Mouse (Mus musculus) layer of hippocampus, adult 2 months (tissue): ENCODE results near the gene Ddr1. TPM values are rescaled to one million over a fixed set of nuclear protein-coding genes. Genes with fewer than 3 reads are reported as not detected.

ENCODE experiments used
- DNase-seq, 2 experiments: peaks; one replicate each; pipeline ENCODE4 v3.0.0; 2022; ENCODE audit warnings: low spot score in 2 of 2
- H3K27ac ChIP-seq: fragments of 200-600 bp; 2 replicates; pipeline ENCODE4 v1.8.1; 2022
- H3K4me3 ChIP-seq: fragments of 200-600 bp; 2 replicates; pipeline ENCODE4 v1.8.1; 2022; ENCODE audit warnings: mild to moderate bottlenecking
- CTCF ChIP-seq: fragments of 200-600 bp; conservative IDR thresholded peaks from 2 replicates; pipeline ENCODE4 v1.8.1; 2022; ENCODE audit warnings: antibody characterized with exemption, mild to moderate bottlenecking, moderate library complexity
- total RNA-seq, 2 experiments: library from RNA; stranded (reverse); gene quantifications; 2 replicates each; pipeline ENCODE4 v1.2.3; 2021

The Ddr1 gene
- total RNA-seq, 2 experiments from 2014 or later, result 54.3 to 61.0 TPM

GRCm38 (mm10) chr17:35633992-35634391 is 70.4 kb downstream of the Ddr1 start:
- peak; percentile 66 for TF ChIP-seq CTCF
- Histone ChIP-seq H3K4me3 (no peak overlapping the region), H3K27ac (peak overlapping the region; percentile 76)
- peak; percentile 50 to 53 for DNase-seq

Other genes with a start within 250 kb of the Ddr1 start
- under 1 TPM; 0.12 to 0.15 TPM for gene H2-Q10, start 234.5 kb downstream of the Ddr1 start, total RNA-seq
- under 1 TPM in 1 of 2 experiments, not detected in 1; 0.52 TPM for gene Pou5f1, start 198.6 kb downstream of the Ddr1 start, total RNA-seq
- 1 to 10 TPM; 4.7 to 7.2 TPM for gene Tcf19, start 187.8 kb downstream of the Ddr1 start, total RNA-seq
- 10 to 100 TPM; 11.0 to 12.6 TPM for gene Cchcr1, start 187.5 kb downstream of the Ddr1 start, total RNA-seq
- 1 to 10 TPM in 1 of 2 experiments, under 1 TPM in 1; 0.59 to 1.1 TPM for gene Psors1c2, start 171.4 kb downstream of the Ddr1 start, total RNA-seq
- gene Cdsn, start 152.5 kb downstream of the Ddr1 start, total RNA-seq, result under 1 TPM in 1 of 2 experiments, not detected in 1; 0.25 TPM
- not detected for gene 2300002M23Rik, start 137.2 kb downstream of the Ddr1 start, total RNA-seq
- not detected for gene Sfta2, start 103.1 kb downstream of the Ddr1 start, total RNA-seq
- gene Gm9573, start 78.0 kb downstream of the Ddr1 start, total RNA-seq, result not detected
- gene Mucl3, start 60.9 kb downstream of the Ddr1 start, total RNA-seq, result not detected
- 10 to 100 TPM; 32.4 to 47.3 TPM for gene Vars2, start 37.0 kb downstream of the Ddr1 start, total RNA-seq
- 10 to 100 TPM; 29.9 to 35.3 TPM for gene Gtf2h4, start 30.9 kb downstream of the Ddr1 start, total RNA-seq
- 1 to 10 TPM; 5.0 to 6.1 TPM for gene Ier3, start 117.1 kb upstream of the Ddr1 start, total RNA-seq
- 100 to 1,000 TPM; 124 to 128 TPM for gene Flot1, start 118.6 kb upstream of the Ddr1 start, total RNA-seq
- 100 to 1,000 TPM; 355 to 363 TPM for gene Tubb5, start 133.7 kb upstream of the Ddr1 start, total RNA-seq
- 10 to 100 TPM; 16.9 to 18.4 TPM for gene Mdc1, start 136.9 kb upstream of the Ddr1 start, total RNA-seq
- gene Nrm, start 156.7 kb upstream of the Ddr1 start, total RNA-seq, result 1 to 10 TPM; 1.7 to 1.8 TPM
- 1 to 10 TPM; 8.7 to 9.8 TPM for gene Ppp1r18, start 161.0 kb upstream of the Ddr1 start, total RNA-seq
- gene Dhx16, start 175.2 kb upstream of the Ddr1 start, total RNA-seq, result 10 to 100 TPM; 28.1 to 31.3 TPM
- gene 2310061I04Rik, start 192.8 kb upstream of the Ddr1 start, total RNA-seq, result 10 to 100 TPM; 53.4 to 62.4 TPM
- 10 to 100 TPM; 58.7 to 64.8 TPM for gene Atat1, start 205.5 kb upstream of the Ddr1 start, total RNA-seq
- gene Mrps18b, start 211.8 kb upstream of the Ddr1 start, total RNA-seq, result 10 to 100 TPM; 36.3 to 43.0 TPM
- 10 to 100 TPM; 83.2 to 83.8 TPM for gene Ppp1r10, start 211.8 kb upstream of the Ddr1 start, total RNA-seq